Mouse (Mus musculus) B cell, adult (primary cell): ENCODE data around the gene Hoxa10. TPM values are rescaled to one million over a fixed set of nuclear protein-coding genes. Genes with fewer than 3 reads are reported as not detected.

ENCODE experiments used
- total RNA-seq: library from RNA; stranded (reverse); gene quantifications from 4 replicates; pipeline ENCODE4 v1.2.4, GENCODE M21; 2023; ENCODE audit not compliant: inconsistent age

The Hoxa10 gene
- not detected in 4 replicates for total RNA-seq

DNA sequence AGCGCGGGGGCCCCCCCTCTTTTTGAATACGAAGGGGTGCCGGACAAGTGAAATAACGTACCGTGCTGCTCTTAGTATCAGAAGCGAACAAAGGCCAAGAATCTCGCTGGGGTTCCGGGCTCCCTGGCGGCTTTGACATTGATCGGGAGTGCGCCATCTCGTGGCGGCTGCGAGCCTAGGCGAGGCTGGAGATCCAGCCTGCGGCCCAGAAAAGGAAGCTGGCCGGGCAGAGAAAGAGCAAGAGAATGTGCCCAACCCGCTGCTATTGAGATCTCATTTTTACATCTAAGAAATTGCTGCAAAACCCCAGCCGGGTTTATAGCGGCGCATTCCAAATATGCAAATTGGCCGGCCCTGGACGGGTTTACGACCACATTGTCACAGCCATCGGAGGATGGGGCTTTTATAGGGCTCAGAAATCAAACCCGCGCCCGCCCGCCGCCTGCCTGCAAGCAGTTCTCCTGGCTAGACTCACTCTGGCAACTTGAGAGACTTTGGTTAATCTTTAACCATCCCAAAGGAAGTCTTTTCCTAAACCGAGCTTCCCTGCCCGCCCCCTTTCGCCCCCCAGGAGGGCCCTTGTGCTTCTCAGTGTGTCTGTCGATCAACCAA lies at the start of gene Hoxa10:
TSS of gene Hoxa10 (minus strand) at position 466 of the 612 bp plus-strand sequence.

GRCm38 (mm10) chr6:52260654-52261575 lies 20.3 kb upstream of the Hoxa10 start, which contains the start of gene Hoxa13:
Gene Hoxa13, minus strand, starts transcription at chr6:52260880.

GRCm38 (mm10) chr6:52245757-52246142 lies 5.1 kb upstream of the Hoxa10 start, which contains the start of gene Hoxa11:
Gene Hoxa11, minus strand, starts transcription at chr6:52245810.

DNA sequence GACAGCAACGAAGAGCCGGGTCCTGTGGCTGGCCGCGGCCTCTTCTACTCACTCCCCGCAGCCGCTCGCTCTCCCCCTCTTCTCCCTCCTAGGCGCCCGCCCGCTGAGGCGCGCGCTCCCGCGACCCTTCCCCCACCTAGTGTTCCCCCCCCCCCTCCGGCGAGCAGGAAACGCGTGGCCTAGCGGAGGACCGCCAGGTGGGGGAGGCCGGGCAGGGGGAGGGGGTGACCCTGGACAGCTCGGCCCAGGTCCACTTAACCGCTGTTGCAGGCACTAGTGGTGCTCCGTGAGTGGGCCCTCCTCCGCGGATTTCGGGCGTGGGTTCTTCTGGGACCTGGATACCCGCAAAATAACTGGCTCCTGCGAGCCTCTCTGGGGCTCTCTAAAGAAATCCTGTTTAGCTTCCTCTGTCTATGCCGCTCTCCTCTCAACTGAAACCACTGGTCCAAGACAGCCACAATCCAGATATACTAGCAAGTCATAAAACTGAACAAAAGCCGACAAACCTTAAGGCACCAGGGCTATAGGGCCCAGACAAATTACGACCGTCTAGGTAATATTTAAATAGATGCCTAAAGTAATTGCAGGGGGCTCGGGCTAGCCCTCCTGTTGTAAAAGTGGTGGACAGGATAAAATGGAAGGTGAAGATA lies 10.0 kb downstream of the Hoxa10 start, which contains the start of gene Hoxa9:
TSS of gene Hoxa9 (minus strand) at position 574 of the 650 bp plus-strand sequence.

DNA sequence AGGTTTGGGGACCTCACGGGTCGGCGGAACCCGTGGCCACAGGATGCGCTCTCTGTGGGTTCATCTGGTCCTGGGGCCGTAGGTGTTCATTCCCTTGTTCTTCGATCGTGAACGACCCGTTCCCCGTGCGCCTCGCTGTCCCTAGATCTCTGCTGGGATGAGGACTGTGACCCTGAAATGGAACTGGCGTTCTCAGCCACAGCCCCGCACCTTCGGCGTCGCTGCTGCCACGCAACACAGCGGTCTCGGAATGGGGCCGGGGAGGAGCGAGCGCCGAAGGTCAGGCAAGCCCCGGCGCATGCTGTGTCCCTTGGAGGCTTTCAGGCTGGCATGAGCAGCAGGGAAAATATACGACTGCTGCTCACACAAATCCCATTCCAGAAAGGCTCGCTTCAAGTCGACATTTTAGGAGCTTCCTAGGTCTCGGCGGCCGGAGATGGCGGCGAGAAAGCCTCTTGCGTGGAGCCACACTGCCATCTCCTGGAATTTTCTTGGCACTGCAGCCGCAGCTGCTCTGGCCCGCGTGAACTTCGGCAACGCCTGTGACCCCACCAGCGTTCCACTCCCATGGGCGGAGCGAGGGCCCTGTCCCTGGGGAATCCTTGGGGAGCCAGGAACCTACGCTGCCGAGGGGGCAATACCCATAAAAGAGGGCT lies 19.2 kb downstream of the Hoxa10 start, which contains the start of gene Hoxa7:
TSS of gene Hoxa7 (minus strand) at position 518 of the 656 bp plus-strand sequence.

GRCm38 (mm10) chr6:52213119-52213986 lies 27.3 kb downstream of the Hoxa10 start, which contains the start of the genes Hoxa3 and Gm28308:
Gene Hoxa3, minus strand, starts transcription at chr6:52213336.
Gene Gm28308, minus strand, starts transcription at chr6:52213339.

DNA sequence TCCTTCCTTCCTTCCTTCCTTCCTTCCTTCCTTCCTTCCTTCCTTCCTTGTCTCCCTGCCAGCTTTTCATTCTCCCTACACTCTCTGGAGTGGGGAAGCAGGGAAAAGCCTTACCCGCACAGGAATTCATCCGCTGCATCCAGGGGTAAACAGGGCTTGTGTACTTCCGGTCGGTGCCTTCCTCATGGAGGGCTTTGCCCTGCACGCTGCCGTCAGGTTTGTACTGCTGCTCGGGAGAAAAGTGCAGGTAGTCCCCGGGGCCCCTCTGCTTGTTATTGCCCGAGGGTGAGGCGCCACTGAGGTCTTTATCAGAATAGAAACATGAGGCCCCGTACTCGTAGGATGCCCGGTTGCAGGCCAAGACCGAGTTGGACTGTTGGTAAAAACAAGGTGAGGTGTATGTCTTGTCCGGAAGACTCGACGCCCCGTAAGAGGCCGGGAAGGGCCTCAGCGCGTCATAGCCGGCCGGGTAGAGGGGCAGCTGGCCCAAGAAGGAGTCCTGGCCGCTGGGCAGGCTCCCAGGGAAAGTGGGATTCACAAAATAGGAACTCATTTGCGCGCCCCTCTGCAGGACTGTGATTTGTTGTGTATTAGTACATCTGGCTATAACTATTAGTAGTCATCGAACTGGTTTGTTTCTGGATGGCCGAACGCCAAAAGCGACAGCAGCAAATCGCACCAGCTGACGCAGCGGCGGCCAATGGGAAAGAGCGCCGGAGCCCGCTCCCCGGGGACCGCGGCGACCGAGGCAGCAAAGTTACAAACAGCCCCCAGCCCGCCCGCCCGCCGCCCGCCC lies 32.4 kb downstream of the Hoxa10 start, which contains the start of gene Hoxa6:
TSS of gene Hoxa6 (minus strand) at position 651 of the 796 bp plus-strand sequence.

GRCm38 (mm10) chr6:52204050-52204752 lies 36.5 kb downstream of the Hoxa10 start, which contains the start of gene Hoxa5:
Gene Hoxa5, minus strand, starts transcription at chr6:52204587.

DNA sequence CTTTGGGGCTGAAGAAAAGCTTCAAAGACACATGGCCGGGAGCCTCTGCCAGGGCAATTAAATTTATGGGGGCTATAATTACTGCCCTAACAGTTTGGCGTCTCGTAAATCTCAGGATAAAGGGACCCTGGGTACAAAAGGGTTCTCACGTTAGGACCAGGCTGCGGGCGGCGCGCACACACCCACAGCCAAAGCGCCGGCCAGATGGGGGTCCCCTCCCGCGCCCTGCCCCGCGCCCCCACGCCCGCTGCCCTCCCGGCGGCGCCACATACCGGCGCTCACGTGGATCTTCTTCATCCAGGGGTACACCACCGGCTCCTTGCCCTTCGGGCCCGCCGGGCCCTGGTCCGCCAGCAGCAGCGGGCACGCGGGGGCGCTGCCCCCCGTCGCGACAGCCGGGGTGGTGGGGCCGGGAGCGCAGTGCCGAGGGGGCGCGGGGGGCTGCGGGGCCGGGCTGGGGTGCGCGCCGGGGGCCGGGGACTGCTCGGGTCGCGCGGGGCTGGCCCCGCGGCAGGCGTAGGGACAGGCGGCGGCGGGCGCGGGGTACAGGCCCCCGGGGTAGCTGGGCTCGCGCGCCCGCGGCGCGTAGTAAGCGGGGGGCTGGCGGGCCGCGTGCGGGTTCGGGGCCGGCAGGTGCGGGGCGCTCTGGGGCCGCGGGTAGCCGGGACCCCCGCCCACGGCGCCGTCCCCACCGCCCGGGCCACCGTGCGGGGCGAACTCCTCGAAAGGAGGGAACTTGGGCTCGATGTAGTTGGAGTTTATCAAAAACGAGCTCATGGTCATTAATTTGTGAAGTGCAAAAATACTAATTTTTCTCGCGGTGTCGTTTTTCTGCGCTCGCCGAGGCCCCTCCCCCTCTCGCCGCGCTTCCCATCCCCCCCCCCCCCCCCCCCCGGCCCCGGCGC lies 49.5 kb downstream of the Hoxa10 start, which contains the start of gene Hoxa4:
TSS of gene Hoxa4 (minus strand) at position 848 of the 905 bp plus-strand sequence.

Other genes with a start within 250 kb of the Hoxa10 start
- gene Skap2, start 228.3 kb downstream of the Hoxa10 start, total RNA-seq = 40.7 to 48.9 TPM (median 44.1 TPM) in 4 replicates
- not detected in 4 replicates for gene Hoxa1, start 82.5 kb downstream of the Hoxa10 start, total RNA-seq
- gene Hoxa2, start 76.0 kb downstream of the Hoxa10 start, total RNA-seq = not detected in 4 replicates
- not detected in 4 replicates for gene 5730596B20Rik, start 63.4 kb downstream of the Hoxa10 start, total RNA-seq
- not detected in 4 replicates for gene Hoxa4, start 49.1 kb downstream of the Hoxa10 start, total RNA-seq
- not detected in 4 replicates for gene Hoxa5, start 36.3 kb downstream of the Hoxa10 start, total RNA-seq
- gene Hoxa6, start 32.1 kb downstream of the Hoxa10 start, total RNA-seq = 0.64 TPM in 1 of 4 replicates, not detected in the others
- 0.18 TPM in 1 of 4 replicates, not detected in the others for gene Hoxa3, start 27.5 kb downstream of the Hoxa10 start, total RNA-seq
- gene Gm28308, start 27.5 kb downstream of the Hoxa10 start, total RNA-seq = not detected in 4 replicates
- not detected in 4 replicates for gene Hoxa7, start 19.0 kb downstream of the Hoxa10 start, total RNA-seq
- gene Hoxa9, start 9.8 kb downstream of the Hoxa10 start, total RNA-seq = not detected in 4 replicates
- not detected in 4 replicates for gene Hoxa11, start 5.0 kb upstream of the Hoxa10 start, total RNA-seq
- gene Hoxa13, start 20.0 kb upstream of the Hoxa10 start, total RNA-seq = not detected in 4 replicates
- gene Evx1, start 72.6 kb upstream of the Hoxa10 start, total RNA-seq = not detected in 4 replicates